Mouse (Mus musculus) E14TG2a.4 (cell line): Measurements from ENCODE around the gene Rab11fip3.

ENCODE experiments used
- CTCF ChIP-seq: conservative IDR thresholded peaks from 2 replicates; pipeline ENCODE4 v1.5.1; 2014; ENCODE audit warnings: low read length
- POU5F1 ChIP-seq: IDR thresholded peaks from 2 replicates; pipeline ENCODE4 v1.6.1; 2014; ENCODE audit warnings: low read length, borderline replicate concordance

GRCm38 (mm10) chr17:25968176-25968575 is 101.2 kb downstream of the Rab11fip3 start:
- TF ChIP-seq CTCF (no peak), POU5F1 (no peak)
